Mouse (Mus musculus) forebrain, postnatal 0 days (tissue): Measurements from ENCODE around the gene Tma7. TPM values are rescaled to one million over a fixed set of nuclear protein-coding genes. Genes with fewer than 3 reads are reported as not detected.

Experiments used
- ATAC-seq: fragments of 200-750 bp; cut with Nextera tagmentation; 2 replicates; pipeline ENCODE4 v1.8.0; 2017; ENCODE audit warnings: mild to moderate bottlenecking, moderate library complexity
- DNase-seq: peaks from one replicate; pipeline ENCODE4 v3.0.0-alpha.2; 2015
- H3K27ac ChIP-seq: fragments of 300-500 bp; sonication (generic); 2 replicates; pipeline ENCODE4 v1.5.1; 2014; ENCODE audit warnings: low read depth, mild to moderate bottlenecking, antibody characterized with exemption, low read length, moderate library complexity, mixed read lengths
- H3K27me3 ChIP-seq: fragments of 300-500 bp; sonication (generic); 2 replicates; pipeline ENCODE4 v1.6.1; 2014; ENCODE audit warnings: mild to moderate bottlenecking, low read length, mixed read lengths; ENCODE audit not compliant: insufficient read depth
- H3K36me3 ChIP-seq: fragments of 300-500 bp; sonication (generic); 2 replicates; pipeline ENCODE4 v1.6.1; 2014; ENCODE audit warnings: mild to moderate bottlenecking, moderate library complexity; ENCODE audit not compliant: insufficient read depth
- H3K4me1 ChIP-seq: fragments of 300-500 bp; sonication (generic); 2 replicates; pipeline ENCODE4 v1.6.1; 2014; ENCODE audit warnings: antibody characterized with exemption; ENCODE audit not compliant: insufficient read depth
- H3K4me2 ChIP-seq: fragments of 300-500 bp; sonication (generic); 2 replicates; pipeline ENCODE4 v1.6.1; 2014; ENCODE audit warnings: low read depth, mild to moderate bottlenecking, moderate library complexity
- H3K4me3 ChIP-seq: fragments of 300-500 bp; sonication (generic); 2 replicates; pipeline ENCODE4 v1.5.1; 2014; ENCODE audit warnings: low read depth, low read length, mixed read lengths
- H3K9ac ChIP-seq: fragments of 300-500 bp; sonication (generic); 2 replicates; pipeline ENCODE4 v1.6.1; 2014; ENCODE audit warnings: mild to moderate bottlenecking
- H3K9me3 ChIP-seq: fragments of 300-500 bp; sonication (generic); 2 replicates; pipeline ENCODE4 v1.6.1; 2016; ENCODE audit warnings: low read length
- CTCF ChIP-seq: sonication (generic); IDR thresholded peaks from 2 replicates; pipeline ENCODE4 v1.5.1; 2016; ENCODE audit warnings: antibody characterized with exemption, control low read depth, low read depth
- WGBS: fragments of 180-500 bp; shearing (Covaris S2); extraction: QIAGEN DNeasy Blood & Tissue Kit; methylation state at CpG from one replicate; pipeline ENCODE4 v1.1.7; 2014; 5-methylcytosine and 5-hydroxymethylcytosine counted together
- polyA plus RNA-seq: library from polyadenylated mRNA; unstranded; fragments of >200 nt; fragmentation: Nextera tagmentation; extraction: Ambion mirVana; gene quantifications from 2 replicates; pipeline ENCODE4 v1.2.1, GENCODE M21; 2015
- total RNA-seq: library from RNA; depleted of rRNA; stranded (reverse); fragments of >200 nt; gene quantifications from 2 replicates; pipeline ENCODE4 v1.2.3, GENCODE M21; 2014

The Tma7 gene
- total and polyA plus RNA-seq, 2 experiments from 2014 or later = 177 to 695 TPM

GRCm38 (mm10) chr9:109097831-109098230 is 15.4 kb upstream of the Tma7 start:
- ATAC-seq = peak; percentile 47
- H3K4me1 ChIP-seq = peaks cover 35% of the 10 kb centered on the region
- peaks cover 16% of the 10 kb centered on the region for H3K36me3 ChIP-seq
- peak overlapping the region; percentile 83 for H3K4me2 ChIP-seq
- H3K4me3 ChIP-seq = no peak overlapping the region; the same call in 1 of the 2 replicates
- H3K9me3 ChIP-seq = no peaks in the 10 kb centered on the region
- no peaks in the 10 kb centered on the region for H3K27me3 ChIP-seq
- DNase-seq = peak; percentile 69
- H3K9ac ChIP-seq = no peak overlapping the region
- WGBS = 42% methylated on average over 5 of the region's 5 CpGs
- TF ChIP-seq CTCF = no peak
- H3K27ac ChIP-seq = peak overlapping the region; percentile 100; the same call in 1 of the 2 replicates

GRCm38 (mm10) chr9:109097291-109097690 is 14.9 kb upstream of the Tma7 start:
- Histone ChIP-seq H3K36me3 (peaks cover 16% of the 10 kb centered on the region), H3K4me1 (peaks cover 35% of the 10 kb centered on the region), H3K9ac (peak overlapping the region; percentile 95), H3K4me3 (peak overlapping the region; percentile 71), H3K9me3 (no peaks in the 10 kb centered on the region), H3K27ac (peak overlapping the region; percentile 100), H3K27me3 (no peaks in the 10 kb centered on the region), H3K4me2 (peak overlapping the region; percentile 83)
- no peak for TF ChIP-seq CTCF
- ATAC-seq = no peak
- peak; percentile 27 for DNase-seq
- 8% methylated on average over 6 of the region's 6 CpGs for WGBS

GRCm38 (mm10) chr9:109096856-109097255 is 14.5 kb upstream of the Tma7 start:
- ATAC-seq = no peak
- DNase-seq = no peak
- peak overlapping the region; percentile 83 for H3K4me2 ChIP-seq
- 6% methylated on average over 6 of the region's 6 CpGs for WGBS
- H3K9ac ChIP-seq = peak overlapping the region; percentile 95
- no peaks in the 10 kb centered on the region for H3K27me3 ChIP-seq
- peak overlapping the region; percentile 71 for H3K4me3 ChIP-seq
- no peak for TF ChIP-seq CTCF
- H3K9me3 ChIP-seq = no peaks in the 10 kb centered on the region
- H3K27ac ChIP-seq = peak overlapping the region; percentile 100
- peaks cover 35% of the 10 kb centered on the region for H3K4me1 ChIP-seq
- H3K36me3 ChIP-seq = peaks cover 19% of the 10 kb centered on the region

- DNase-seq (peak; percentile 74), ATAC-seq (no peak)
- Histone ChIP-seq H3K27ac (peak overlapping the region; percentile 100), H3K9ac (peak overlapping the region; percentile 95), H3K9me3 (no peaks in the 10 kb centered on the region), H3K27me3 (no peaks in the 10 kb centered on the region), H3K4me1 (peaks cover 35% of the 10 kb centered on the region), H3K36me3 (peaks cover 24% of the 10 kb centered on the region), H3K4me3 (peak overlapping the region; percentile 71), H3K4me2 (peak overlapping the region; percentile 83)
- no peak for TF ChIP-seq CTCF
- 2% methylated on average over 9 of the region's 9 CpGs for WGBS
Measured at GRCm38 (mm10) chr9:109096251-109096661, 13.9 kb upstream of the Tma7 start.

GRCm38 (mm10) chr9:109095137-109095982 is 13.0 kb upstream of the Tma7 start, which contains the start of gene Plxnb1:
Plxnb1 (plus strand) TSS chr9:109095389.
- Histone ChIP-seq H3K27me3 (no peaks in the 10 kb centered on the region), H3K4me2 (peak within 1 kb of the TSS; percentile 83), H3K36me3 (peaks cover 18% of the 10 kb centered on the region), H3K9me3 (no peaks in the 10 kb centered on the region), H3K4me3 (peak within 1 kb of the TSS; percentile 71), H3K27ac (peak within 1 kb of the TSS; percentile 100), H3K9ac (peak within 1 kb of the TSS; percentile 95), H3K4me1 (peaks cover 35% of the 10 kb centered on the region)
- WGBS = 1% methylated on average over 92 of the region's 102 CpGs
- DNase-seq = peak; percentile 90
- peak; percentile 76 for ATAC-seq
- TF ChIP-seq CTCF = no peak

GRCm38 (mm10) chr9:109094553-109095136 is 12.3 kb upstream of the Tma7 start:
- peak overlapping the region; percentile 71 for H3K4me3 ChIP-seq

More at GRCm38 (mm10) chr9:109094553-109095136, 12.3 kb upstream of the Tma7 start:
- Histone ChIP-seq H3K4me1 (peaks cover 35% of the 10 kb centered on the region), H3K4me2 (peak overlapping the region; percentile 83), H3K9ac (peak overlapping the region; percentile 95), H3K36me3 (peaks cover 16% of the 10 kb centered on the region), H3K27me3 (no peaks in the 10 kb centered on the region), H3K9me3 (no peaks in the 10 kb centered on the region), H3K27ac (peak overlapping the region; percentile 100)
- ATAC-seq (peak; percentile 6), DNase-seq (no peak)
- under 1% methylated on average over 21 of the region's 21 CpGs for WGBS
- no peak for TF ChIP-seq CTCF
